Mouse (Mus musculus): ENCODE measurements around the gene Ypel3. TPM values are rescaled to one million over a fixed set of nuclear protein-coding genes. Genes with fewer than 3 reads are reported as not detected.

Ypel3 gene
- polyA plus RNA-seq, 1 experiment from 2014 or later = 84.9 TPM

DNA sequence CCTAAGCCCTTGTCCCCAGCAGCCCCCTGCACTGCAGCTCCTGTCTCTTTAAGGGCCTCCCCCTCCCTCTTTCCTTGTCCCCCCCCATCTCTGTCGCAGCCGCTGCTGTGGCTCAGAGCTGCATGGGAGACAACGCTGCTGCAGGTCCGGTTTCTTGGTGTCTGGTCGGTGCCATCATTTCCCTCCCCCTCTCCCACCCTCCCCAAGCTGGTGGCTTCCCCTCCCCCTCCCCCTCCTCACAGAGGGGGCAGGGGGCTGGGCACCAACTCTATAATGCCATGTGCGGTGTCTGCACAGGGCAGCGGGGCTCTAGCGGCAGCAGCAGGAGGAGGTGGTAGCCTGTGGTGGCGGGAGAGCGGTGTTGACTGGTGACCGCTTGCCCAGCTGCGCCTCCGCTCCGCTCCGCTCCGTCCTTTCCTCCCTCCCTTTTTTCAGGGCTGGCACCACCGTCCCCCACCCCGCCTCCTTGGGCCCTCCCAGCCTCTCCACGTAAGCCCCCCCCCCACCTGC lies 46.5 kb downstream of the Ypel3 start:
- ATAC-seq (replicated peaks; ENCODE audit: insufficient number of reproducible peaks, low FRiP score, low TSS enrichment) = no peak

DNA sequence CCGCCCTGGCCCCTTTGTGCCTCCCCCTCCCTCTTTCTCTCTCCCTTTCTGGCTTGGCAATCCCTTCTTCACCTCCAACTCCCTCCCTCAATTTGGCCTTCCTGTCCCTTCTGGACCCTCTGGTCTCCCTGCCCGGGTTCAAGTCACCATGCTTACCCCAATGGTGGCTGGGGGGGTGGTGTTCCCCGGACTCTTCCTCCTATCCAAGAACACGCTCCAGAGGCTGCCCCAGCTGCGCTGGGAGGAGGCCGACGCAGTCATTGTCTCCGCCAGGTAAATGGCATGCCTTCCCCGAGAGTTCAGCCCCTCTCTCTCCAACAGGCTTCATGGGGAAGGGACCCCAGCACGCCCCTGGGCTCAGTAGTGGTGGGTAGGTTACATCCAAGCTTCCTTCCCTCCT lies 47.2 kb downstream of the Ypel3 start:
- Histone ChIP-seq H3K4me1 (ENCODE audit: control insufficient read depth, insufficient read depth, low read length) (peaks cover 6% of the 10 kb centered on the region), H3K4me2 (no peak overlapping the region), H3K4me3 (ENCODE audit: low read depth, low read length) (no peak overlapping the region), H3K27ac (ENCODE audit: low read depth, low read length) (no peak overlapping the region), H3K9me3 (replicated peaks; ENCODE audit: control insufficient read depth, low read length) (no peaks in the 10 kb centered on the region), H3K27me3 (ENCODE audit: control insufficient read depth, insufficient read depth, low read length) (peaks cover 52% of the 10 kb centered on the region), H3K36me3 (ENCODE audit: control insufficient read depth, insufficient read depth, low read length) (no peaks in the 10 kb centered on the region), H3K9ac (ENCODE audit: low read depth, low read length) (no peak overlapping the region)
- WGBS (ENCODE audit: insufficient replicate concordance) = 12% methylated on average over 10 of the region's 10 CpGs
- no peak for ATAC-seq (replicated peaks; ENCODE audit: insufficient number of reproducible peaks, low FRiP score, low TSS enrichment)

More for the DNA sequence above, 46.5 kb downstream of the Ypel3 start:
- Histone ChIP-seq H3K4me3 (ENCODE audit: low read depth, low read length) (peak overlapping the region; percentile 31), H3K4me2 (peak overlapping the region; percentile 58), H3K36me3 (ENCODE audit: control insufficient read depth, insufficient read depth, low read length) (no peaks in the 10 kb centered on the region), H3K4me1 (ENCODE audit: control insufficient read depth, insufficient read depth, low read length) (peaks cover 6% of the 10 kb centered on the region), H3K27me3 (ENCODE audit: control insufficient read depth, insufficient read depth, low read length) (peaks cover 46% of the 10 kb centered on the region), H3K9me3 (replicated peaks; ENCODE audit: control insufficient read depth, low read length) (no peaks in the 10 kb centered on the region), H3K9ac (ENCODE audit: low read depth, low read length) (no peak overlapping the region), H3K27ac (ENCODE audit: low read depth, low read length) (no peak overlapping the region)
- WGBS (ENCODE audit: insufficient replicate concordance) = 1% methylated on average over 14 of the region's 19 CpGs

DNA sequence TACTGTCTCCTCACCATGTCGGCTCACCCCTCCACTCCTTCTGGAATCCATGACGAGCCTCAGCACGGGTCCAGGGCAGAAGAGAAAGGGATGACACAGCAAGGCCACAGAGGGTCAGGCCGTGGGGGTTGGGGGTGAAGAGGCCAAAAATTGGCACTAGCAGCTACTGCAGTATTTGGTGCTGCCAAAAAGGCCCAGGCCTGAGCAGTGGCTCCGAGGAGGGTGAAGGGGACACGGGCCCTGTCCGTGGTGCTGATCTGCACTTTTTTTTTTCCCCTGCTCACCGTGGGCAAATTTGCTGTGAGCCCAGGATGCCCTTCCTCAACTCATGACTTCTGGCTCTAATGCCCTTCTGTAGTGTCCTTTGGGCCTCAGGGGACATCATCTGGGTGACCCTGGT lies 48.6 kb downstream of the Ypel3 start:
- Histone ChIP-seq H3K4me1 (ENCODE audit: control insufficient read depth, insufficient read depth, low read length) (peaks cover 6% of the 10 kb centered on the region), H3K4me2 (no peak overlapping the region), H3K9me3 (replicated peaks; ENCODE audit: control insufficient read depth, low read length) (no peaks in the 10 kb centered on the region), H3K27ac (ENCODE audit: low read depth, low read length) (no peak overlapping the region), H3K36me3 (ENCODE audit: control insufficient read depth, insufficient read depth, low read length) (no peaks in the 10 kb centered on the region), H3K9ac (ENCODE audit: low read depth, low read length) (no peak overlapping the region), H3K4me3 (ENCODE audit: low read depth, low read length) (no peak overlapping the region; the same call in 1 of the 2 replicates), H3K27me3 (ENCODE audit: control insufficient read depth, insufficient read depth, low read length) (peaks cover 61% of the 10 kb centered on the region)
- 21% methylated on average over 8 of the region's 8 CpGs for WGBS (ENCODE audit: insufficient replicate concordance)
- ATAC-seq (replicated peaks; ENCODE audit: insufficient number of reproducible peaks, low FRiP score, low TSS enrichment) = no peak

DNA sequence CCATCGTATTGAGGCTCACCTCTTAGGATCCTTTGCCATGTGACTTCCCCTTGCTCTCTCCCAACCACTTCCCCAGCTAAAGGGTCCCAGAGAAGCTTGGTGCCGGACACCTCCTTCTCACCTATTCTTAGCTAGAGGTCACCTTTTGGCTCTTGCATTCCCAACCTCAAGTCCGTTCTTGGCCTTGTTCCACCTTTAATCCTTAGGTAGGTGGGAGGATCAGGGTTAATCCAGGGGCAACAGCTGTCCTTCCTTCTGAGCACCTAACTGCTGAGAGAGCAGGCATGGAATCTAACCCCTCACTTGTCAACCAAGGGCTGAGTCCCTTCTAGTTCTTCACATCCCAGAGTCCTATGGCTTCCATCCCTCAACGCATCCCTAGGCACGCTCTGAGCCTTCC lies 49.2 kb downstream of the Ypel3 start:
- Histone ChIP-seq H3K9ac (ENCODE audit: low read depth, low read length) (no peak overlapping the region), H3K27me3 (ENCODE audit: control insufficient read depth, insufficient read depth, low read length) (peaks cover 66% of the 10 kb centered on the region), H3K27ac (ENCODE audit: low read depth, low read length) (no peak overlapping the region), H3K36me3 (ENCODE audit: control insufficient read depth, insufficient read depth, low read length) (no peaks in the 10 kb centered on the region), H3K9me3 (replicated peaks; ENCODE audit: control insufficient read depth, low read length) (no peaks in the 10 kb centered on the region), H3K4me3 (ENCODE audit: low read depth, low read length) (no peak overlapping the region), H3K4me2 (no peak overlapping the region), H3K4me1 (ENCODE audit: control insufficient read depth, insufficient read depth, low read length) (peaks cover 6% of the 10 kb centered on the region)
- 42% methylated on average over 5 of the region's 5 CpGs for WGBS (ENCODE audit: insufficient replicate concordance)
- no peak for ATAC-seq (replicated peaks; ENCODE audit: insufficient number of reproducible peaks, low FRiP score, low TSS enrichment)

Other genes with a start within 250 kb of the Ypel3 start
- 129 and 133 TPM in 2 replicates for gene Eif3c, start 210.5 kb upstream of the Ypel3 start, polyA plus RNA-seq (2014; fragmentation: Nextera tagmentation; extraction: Ambion mirVana)
- 0.13 and 0.31 TPM in 2 replicates for gene Apobr, start 192.0 kb upstream of the Ypel3 start, polyA plus RNA-seq (2014; fragmentation: Nextera tagmentation; extraction: Ambion mirVana)
- gene Cln3, start 191.1 kb upstream of the Ypel3 start, polyA plus RNA-seq (2014; fragmentation: Nextera tagmentation; extraction: Ambion mirVana) = 16.3 and 19.7 TPM in 2 replicates
- gene Il27, start 182.0 kb upstream of the Ypel3 start, polyA plus RNA-seq (2014; fragmentation: Nextera tagmentation; extraction: Ambion mirVana) = not detected in 2 replicates
- gene Nupr1, start 146.1 kb upstream of the Ypel3 start, polyA plus RNA-seq (2014; fragmentation: Nextera tagmentation; extraction: Ambion mirVana) = 1.2 and 2.8 TPM in 2 replicates
- 24.7 and 28.9 TPM in 2 replicates for gene Sgf29, start 127.6 kb upstream of the Ypel3 start, polyA plus RNA-seq (2014; fragmentation: Nextera tagmentation; extraction: Ambion mirVana)
- gene Sult1a1, start 100.5 kb upstream of the Ypel3 start, polyA plus RNA-seq (2014; fragmentation: Nextera tagmentation; extraction: Ambion mirVana) = 2.4 and 2.5 TPM in 2 replicates
- gene Bola2, start 81.6 kb upstream of the Ypel3 start, polyA plus RNA-seq (2014; fragmentation: Nextera tagmentation; extraction: Ambion mirVana) = 120 and 126 TPM in 2 replicates
- gene Slx1b, start 81.2 kb upstream of the Ypel3 start, polyA plus RNA-seq (2014; fragmentation: Nextera tagmentation; extraction: Ambion mirVana) = 6.1 and 6.7 TPM in 2 replicates
- gene Coro1a, start 69.2 kb upstream of the Ypel3 start, polyA plus RNA-seq (2014; fragmentation: Nextera tagmentation; extraction: Ambion mirVana) = 13.1 and 13.8 TPM in 2 replicates
- gene Mapk3, start 17.4 kb upstream of the Ypel3 start, polyA plus RNA-seq (2014; fragmentation: Nextera tagmentation; extraction: Ambion mirVana) = 48.2 and 52.1 TPM in 2 replicates
- gene Gdpd3, start 10.6 kb upstream of the Ypel3 start, polyA plus RNA-seq (2014; fragmentation: Nextera tagmentation; extraction: Ambion mirVana) = 0.92 and 1.4 TPM in 2 replicates
- 0.31 and 0.45 TPM in 2 replicates for gene Tbx6, start 4.5 kb downstream of the Ypel3 start, polyA plus RNA-seq (2014; fragmentation: Nextera tagmentation; extraction: Ambion mirVana)
- gene Ppp4c, start 15.5 kb downstream of the Ypel3 start, polyA plus RNA-seq (2014; fragmentation: Nextera tagmentation; extraction: Ambion mirVana) = 204 and 213 TPM in 2 replicates
- 0.40 and 0.41 TPM in 2 replicates for gene Fam57b, start 20.7 kb downstream of the Ypel3 start, polyA plus RNA-seq (2014; fragmentation: Nextera tagmentation; extraction: Ambion mirVana)
- gene 4930451I11Rik, start 54.7 kb downstream of the Ypel3 start, polyA plus RNA-seq (2014; fragmentation: Nextera tagmentation; extraction: Ambion mirVana) = not detected in 2 replicates
- 0.17 and 0.96 TPM in 2 replicates for gene Doc2a, start 70.5 kb downstream of the Ypel3 start, polyA plus RNA-seq (2014; fragmentation: Nextera tagmentation; extraction: Ambion mirVana)
- gene Hirip3, start 85.0 kb downstream of the Ypel3 start, polyA plus RNA-seq (2014; fragmentation: Nextera tagmentation; extraction: Ambion mirVana) = 15.5 and 17.0 TPM in 2 replicates
- gene Ino80e, start 85.4 kb downstream of the Ypel3 start, polyA plus RNA-seq (2014; fragmentation: Nextera tagmentation; extraction: Ambion mirVana) = 69.8 and 76.1 TPM in 2 replicates
- 19.4 and 25.9 TPM in 2 replicates for gene Taok2, start 107.7 kb downstream of the Ypel3 start, polyA plus RNA-seq (2014; fragmentation: Nextera tagmentation; extraction: Ambion mirVana)
- gene Tmem219, start 146.0 kb downstream of the Ypel3 start, polyA plus RNA-seq (2014; fragmentation: Nextera tagmentation; extraction: Ambion mirVana) = 13.5 and 18.3 TPM in 2 replicates
- gene Kctd13, start 151.9 kb downstream of the Ypel3 start, polyA plus RNA-seq (2014; fragmentation: Nextera tagmentation; extraction: Ambion mirVana) = 11.5 and 12.6 TPM in 2 replicates
- 0.23 TPM in 1 of 2 replicates, not detected in the other for gene Asphd1, start 172.6 kb downstream of the Ypel3 start, polyA plus RNA-seq (2014; fragmentation: Nextera tagmentation; extraction: Ambion mirVana)
- gene Sez6l2, start 173.6 kb downstream of the Ypel3 start, polyA plus RNA-seq (2014; fragmentation: Nextera tagmentation; extraction: Ambion mirVana) = 0.20 and 0.31 TPM in 2 replicates
- 62.8 and 63.0 TPM in 2 replicates for gene Cdipt, start 199.0 kb downstream of the Ypel3 start, polyA plus RNA-seq (2014; fragmentation: Nextera tagmentation; extraction: Ambion mirVana)
- 1.1 and 1.2 TPM in 2 replicates for gene Cdiptos, start 199.1 kb downstream of the Ypel3 start, polyA plus RNA-seq (2014; fragmentation: Nextera tagmentation; extraction: Ambion mirVana)
- 8.2 and 8.5 TPM in 2 replicates for gene Mvp, start 237.7 kb downstream of the Ypel3 start, polyA plus RNA-seq (2014; fragmentation: Nextera tagmentation; extraction: Ambion mirVana)
- gene Pagr1b, start 239.5 kb downstream of the Ypel3 start, polyA plus RNA-seq (2014; fragmentation: Nextera tagmentation; extraction: Ambion mirVana) = not detected in 2 replicates
- 50.9 and 53.2 TPM in 2 replicates for gene Pagr1a, start 240.4 kb downstream of the Ypel3 start, polyA plus RNA-seq (2014; fragmentation: Nextera tagmentation; extraction: Ambion mirVana)
- gene Gm42742, start 244.1 kb downstream of the Ypel3 start, polyA plus RNA-seq (2014; fragmentation: Nextera tagmentation; extraction: Ambion mirVana) = 36.6 and 40.9 TPM in 2 replicates
- gene Prrt2, start 244.3 kb downstream of the Ypel3 start, polyA plus RNA-seq (2014; fragmentation: Nextera tagmentation; extraction: Ambion mirVana) = 4.5 and 5.0 TPM in 2 replicates

Data from heart, embryonic 11.5 days (tissue).